Mouse (Mus musculus) neural tube, embryonic 11.5 days (tissue): ENCODE measurements around the gene Smad6. TPM values are rescaled to one million over a fixed set of nuclear protein-coding genes. Genes with fewer than 3 reads are reported as not detected.
A peak's percentile ranks its signal among the peaks of the same experiment; 100 is the strongest.

Experiments
- ATAC-seq: fragments of 200-750 bp; cut with Nextera tagmentation; 2 replicates; pipeline ENCODE4 v1.8.0; 2017; ENCODE audit warnings: moderate number of reproducible peaks, mild to moderate bottlenecking, moderate TSS enrichment, moderate library complexity; ENCODE audit not compliant: insufficient read depth, low FRiP score, low TSS enrichment
- DNase-seq: peaks from one replicate; pipeline ENCODE4 v3.0.0-alpha.2; 2015; ENCODE audit warnings: low spot score
- H3K27ac ChIP-seq: fragments of 300-500 bp; sonication (generic); 2 replicates; pipeline ENCODE4 v1.5.1; 2014; ENCODE audit warnings: low read depth, mild to moderate bottlenecking, low read length
- H3K27me3 ChIP-seq: fragments of 300-500 bp; sonication (generic); 2 replicates; pipeline ENCODE4 v1.6.1; 2014; ENCODE audit warnings: mild to moderate bottlenecking, low read length, mixed read lengths; ENCODE audit not compliant: control insufficient read depth, insufficient read depth
- H3K36me3 ChIP-seq: fragments of 300-500 bp; sonication (generic); 2 replicates; pipeline ENCODE4 v1.6.1; 2014; ENCODE audit warnings: mild to moderate bottlenecking, low read length, moderate library complexity, mixed read lengths; ENCODE audit not compliant: control insufficient read depth, insufficient read depth
- H3K4me1 ChIP-seq: fragments of 300-500 bp; sonication (generic); 2 replicates; pipeline ENCODE4 v1.6.1; 2014; ENCODE audit warnings: low read length, mixed read lengths; ENCODE audit not compliant: control insufficient read depth, insufficient read depth
- H3K4me2 ChIP-seq: fragments of 300-500 bp; sonication (generic); 2 replicates; pipeline ENCODE4 v1.6.1; 2014; ENCODE audit warnings: low read depth, mild to moderate bottlenecking, moderate library complexity
- H3K4me3 ChIP-seq: fragments of 300-500 bp; sonication (generic); 2 replicates; pipeline ENCODE4 v1.5.1; 2014; ENCODE audit warnings: low read depth, low read length
- H3K9ac ChIP-seq: fragments of 300-500 bp; sonication (generic); 2 replicates; pipeline ENCODE4 v1.6.1; 2014; ENCODE audit warnings: mild to moderate bottlenecking, low read length
- H3K9me3 ChIP-seq: fragments of 300-500 bp; sonication (generic); 2 replicates; pipeline ENCODE4 v1.6.1; 2016; ENCODE audit warnings: low read length; ENCODE audit not compliant: control insufficient read depth
- WGBS: fragments of 180-500 bp; shearing (Covaris S2); extraction: QIAGEN DNeasy Blood & Tissue Kit; methylation state at CpG from one replicate; pipeline ENCODE4 v1.1.7; 2014; 5-methylcytosine and 5-hydroxymethylcytosine counted together
- polyA plus RNA-seq: library from polyadenylated mRNA; unstranded; fragments of >200 nt; fragmentation: Nextera tagmentation; extraction: Ambion mirVana; gene quantifications from 2 replicates; pipeline ENCODE4 v1.2.1, GENCODE M21; 2014

Gene Smad6
- polyA plus RNA-seq, 1 experiment from 2014 or later: 6.8 TPM

GRCm38 (mm10) chr9:64029908-64030631 is 8.2 kb upstream of the Smad6 start:
- no peak for ATAC-seq
- no peaks in the 10 kb centered on the region for H3K9me3 ChIP-seq
- H3K27ac ChIP-seq: no peak overlapping the region
- no peaks in the 10 kb centered on the region for H3K27me3 ChIP-seq
- H3K36me3 ChIP-seq: no peaks in the 10 kb centered on the region
- WGBS: 85% methylated on average over 6 of the region's 6 CpGs
- no peak overlapping the region for H3K4me3 ChIP-seq
- no peaks in the 10 kb centered on the region for H3K4me1 ChIP-seq
- no peak for DNase-seq
- H3K4me2 ChIP-seq: no peak overlapping the region
- H3K9ac ChIP-seq: no peak overlapping the region

GRCm38 (mm10) chr9:64025565-64025964 is 3.7 kb upstream of the Smad6 start:
- H3K4me2 ChIP-seq: no peak overlapping the region
- 2% methylated on average over 3 of the region's 3 CpGs for WGBS
- no peak overlapping the region for H3K9ac ChIP-seq
- no peak overlapping the region for H3K4me3 ChIP-seq
- DNase-seq: no peak
- ATAC-seq: no peak
- H3K9me3 ChIP-seq: no peaks in the 10 kb centered on the region
- H3K36me3 ChIP-seq: no peaks in the 10 kb centered on the region
- H3K4me1 ChIP-seq: peaks cover 3% of the 10 kb centered on the region
- no peak overlapping the region for H3K27ac ChIP-seq
- no peaks in the 10 kb centered on the region for H3K27me3 ChIP-seq

- Histone ChIP-seq H3K27ac (no peak overlapping the region), H3K9me3 (no peaks in the 10 kb centered on the region), H3K4me2 (no peak overlapping the region), H3K4me3 (no peak overlapping the region), H3K9ac (no peak overlapping the region), H3K27me3 (no peaks in the 10 kb centered on the region), H3K4me1 (peaks cover 3% of the 10 kb centered on the region), H3K36me3 (no peaks in the 10 kb centered on the region)
- WGBS: 28% methylated on average over 2 of the region's 2 CpGs
- DNase-seq (no peak), ATAC-seq (no peak)
These were observed 3.1 kb upstream of the Smad6 start for GRCm38 (mm10) chr9:64024976-64025375.

- peak; percentile 67 for ATAC-seq
- Histone ChIP-seq H3K4me2 (peak overlapping the region; percentile 95), H3K36me3 (no peaks in the 10 kb centered on the region), H3K9me3 (no peaks in the 10 kb centered on the region), H3K9ac (peak overlapping the region; percentile 59), H3K27me3 (0 out of 2 replicates have a peak, but pooled peaks cover 2% of the 10 kb centered on the region), H3K27ac (peak overlapping the region; percentile 94), H3K4me1 (peaks cover 20% of the 10 kb centered on the region), H3K4me3 (peak overlapping the region; percentile 85)
- whole genome bisulfite sequencing: under 1% methylated on average over 44 of the region's 54 CpGs
- DNase-seq: peak; percentile 98
These were observed 905 bp upstream of the Smad6 start for GRCm38 (mm10) chr9:64022562-64023366.

GRCm38 (mm10) chr9:64021319-64021850 is 474 bp downstream of the Smad6 start:
- peaks cover 34% of the 10 kb centered on the region for H3K4me1 ChIP-seq
- H3K27me3 ChIP-seq: 0 out of 2 replicates have a peak, but pooled peaks cover 2% of the 10 kb centered on the region
- ATAC-seq: no peak

GRCm38 (mm10) chr9:64020606-64021318 is 1.1 kb downstream of the Smad6 start:
- peak overlapping the region; percentile 85 for H3K4me3 ChIP-seq
- ATAC-seq (no peak), DNase-seq (peak; percentile 59)
- peak overlapping the region; percentile 93 for H3K9ac ChIP-seq
- no peaks in the 10 kb centered on the region for H3K36me3 ChIP-seq
- H3K27me3 ChIP-seq: 0 out of 2 replicates have a peak, but pooled peaks cover 2% of the 10 kb centered on the region
- H3K9me3 ChIP-seq: no peaks in the 10 kb centered on the region
- under 1% methylated on average over 86 of the region's 89 CpGs for WGBS
- H3K27ac ChIP-seq: peak overlapping the region; percentile 94
- peaks cover 40% of the 10 kb centered on the region for H3K4me1 ChIP-seq
- H3K4me2 ChIP-seq: peak overlapping the region; percentile 95

More at GRCm38 (mm10) chr9:64021319-64021850, 474 bp downstream of the Smad6 start:
- peak; percentile 58 for DNase-seq
- WGBS: 0% methylated on average over 30 of the region's 32 CpGs
- Histone ChIP-seq H3K9ac (peak overlapping the region; percentile 93), H3K27ac (peak overlapping the region; percentile 94), H3K4me2 (peak overlapping the region; percentile 95), H3K4me3 (peak overlapping the region; percentile 85), H3K36me3 (no peaks in the 10 kb centered on the region), H3K9me3 (no peaks in the 10 kb centered on the region)

GRCm38 (mm10) chr9:64020171-64020605 is 1.7 kb downstream of the Smad6 start:
- Histone ChIP-seq H3K9ac (peak overlapping the region; percentile 93), H3K4me2 (peak overlapping the region; percentile 95), H3K27me3 (0 out of 2 replicates have a peak, but pooled peaks cover 2% of the 10 kb centered on the region), H3K27ac (peak overlapping the region; percentile 94), H3K4me1 (peaks cover 40% of the 10 kb centered on the region), H3K36me3 (no peaks in the 10 kb centered on the region), H3K9me3 (no peaks in the 10 kb centered on the region), H3K4me3 (peak overlapping the region; percentile 85)
- WGBS: 0% methylated on average over 44 of the region's 50 CpGs
- DNase-seq: peak; percentile 68
- no peak for ATAC-seq
